Mouse (Mus musculus) forebrain, embryonic 15.5 days (tissue): ENCODE data around the gene Tbp. TPM values are rescaled to one million over a fixed set of nuclear protein-coding genes. Genes with fewer than 3 reads are reported as not detected.

ENCODE experiments used
- ATAC-seq: fragments of 200-750 bp; cut with Nextera tagmentation; replicated peaks from 2 replicates; pipeline ENCODE4 v1.8.0; 2017; ENCODE audit warnings: mild to moderate bottlenecking, moderate TSS enrichment, moderate library complexity
- H3K27ac ChIP-seq: fragments of 300-500 bp; sonication (generic); replicated peaks from 2 replicates; pipeline ENCODE4 v1.5.1; 2015; ENCODE audit warnings: mild to moderate bottlenecking, inconsistent platforms
- H3K27me3 ChIP-seq: fragments of 300-500 bp; sonication (generic); 2 replicates; pipeline ENCODE4 v1.6.1; 2015; ENCODE audit warnings: inconsistent platforms
- H3K36me3 ChIP-seq: fragments of 300-500 bp; sonication (generic); 2 replicates; pipeline ENCODE4 v1.6.1; 2015; ENCODE audit warnings: mild to moderate bottlenecking, inconsistent platforms
- H3K4me1 ChIP-seq: fragments of 300-500 bp; sonication (generic); 2 replicates; pipeline ENCODE4 v1.6.1; 2015; ENCODE audit warnings: inconsistent platforms
- H3K4me2 ChIP-seq: fragments of 300-500 bp; sonication (generic); replicated peaks from 2 replicates; pipeline ENCODE4 v1.6.1; 2015; ENCODE audit warnings: mild to moderate bottlenecking, inconsistent platforms
- H3K4me3 ChIP-seq: fragments of 300-500 bp; sonication (generic); 2 replicates; pipeline ENCODE4 v1.5.1; 2015; ENCODE audit warnings: mild to moderate bottlenecking, inconsistent platforms
- H3K9ac ChIP-seq: fragments of 300-500 bp; sonication (generic); replicated peaks from 2 replicates; pipeline ENCODE4 v1.6.1; 2015; ENCODE audit warnings: mild to moderate bottlenecking, inconsistent platforms
- H3K9me3 ChIP-seq: fragments of 300-500 bp; sonication (generic); 2 replicates; pipeline ENCODE4 v1.6.1; 2016; ENCODE audit warnings: inconsistent platforms
- WGBS: fragments of 180-500 bp; shearing (Covaris S2); methylation state at CpG from one replicate; pipeline ENCODE4 v1.1.7; 2015; ENCODE audit warnings: mixed read lengths; 5-methylcytosine and 5-hydroxymethylcytosine counted together
- polyA plus RNA-seq: library from polyadenylated mRNA; unstranded; fragments of >200 nt; fragmentation: Nextera tagmentation; extraction: Ambion mirVana; gene quantifications from 2 replicates; pipeline ENCODE4 v1.2.1, GENCODE M21; 2015

Gene Tbp
- polyA plus RNA-seq, 1 experiment from 2014 or later: 69.3 TPM

DNA sequence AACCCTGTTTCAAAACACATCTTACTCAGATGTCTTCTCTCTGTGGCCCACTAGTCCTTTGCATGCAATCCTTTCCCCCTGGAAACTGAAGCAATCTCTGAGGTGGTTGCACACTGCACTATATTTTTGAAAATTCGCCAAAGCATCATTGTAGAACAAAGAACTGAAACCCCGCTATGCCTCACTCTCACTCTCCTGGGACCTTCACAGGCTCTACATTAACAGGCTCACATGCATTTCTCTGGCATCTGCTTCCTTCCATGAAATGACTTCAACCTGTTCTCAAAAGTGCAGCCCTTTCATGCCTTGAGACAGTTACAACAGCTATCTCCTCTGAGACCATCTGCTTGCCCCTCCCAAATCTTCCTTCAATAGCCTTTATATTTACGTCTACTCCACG lies 46.8 kb downstream of the Tbp start:
- H3K4me2 ChIP-seq: no peak overlapping the region
- H3K9ac ChIP-seq: no peak overlapping the region
- no peaks in the 10 kb centered on the region for H3K9me3 ChIP-seq
- no peaks in the 10 kb centered on the region for H3K4me1 ChIP-seq
- no peaks in the 10 kb centered on the region for H3K27me3 ChIP-seq
- no peak overlapping the region for H3K27ac ChIP-seq
- 73% methylated on average over 4 of the region's 4 CpGs for whole genome bisulfite sequencing
- H3K36me3 ChIP-seq: no peaks in the 10 kb centered on the region
- ATAC-seq: no peak
- H3K4me3 ChIP-seq: no peak overlapping the region

DNA sequence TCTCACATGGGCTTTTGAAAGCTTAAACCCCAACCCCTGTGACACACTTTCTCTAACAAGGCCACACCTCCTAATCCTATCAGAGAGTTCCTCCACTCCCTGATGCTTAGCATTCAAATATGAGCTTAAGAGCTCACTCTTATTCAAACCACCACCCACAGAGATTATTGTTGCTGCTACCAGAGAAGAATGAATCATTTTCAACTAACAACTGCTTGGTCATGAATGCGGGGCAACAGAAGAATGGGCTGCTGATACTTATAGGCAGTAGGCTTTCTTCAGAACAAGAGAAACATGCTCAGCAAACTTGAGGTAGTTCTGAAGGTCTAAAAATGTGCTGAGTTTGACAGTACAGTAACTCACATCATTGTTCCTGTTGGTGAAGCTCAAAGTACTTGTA lies 50.0 kb downstream of the Tbp start:
- no peak for ATAC-seq
- no peak overlapping the region for H3K27ac ChIP-seq
- H3K4me2 ChIP-seq: no peak overlapping the region
- H3K4me3 ChIP-seq: no peak overlapping the region
- no peaks in the 10 kb centered on the region for H3K9me3 ChIP-seq
- no peaks in the 10 kb centered on the region for H3K36me3 ChIP-seq
- WGBS: 29% methylated on average over 1 of the region's 1 CpGs
- no peaks in the 10 kb centered on the region for H3K4me1 ChIP-seq
- H3K9ac ChIP-seq: no peak overlapping the region
- no peaks in the 10 kb centered on the region for H3K27me3 ChIP-seq

DNA sequence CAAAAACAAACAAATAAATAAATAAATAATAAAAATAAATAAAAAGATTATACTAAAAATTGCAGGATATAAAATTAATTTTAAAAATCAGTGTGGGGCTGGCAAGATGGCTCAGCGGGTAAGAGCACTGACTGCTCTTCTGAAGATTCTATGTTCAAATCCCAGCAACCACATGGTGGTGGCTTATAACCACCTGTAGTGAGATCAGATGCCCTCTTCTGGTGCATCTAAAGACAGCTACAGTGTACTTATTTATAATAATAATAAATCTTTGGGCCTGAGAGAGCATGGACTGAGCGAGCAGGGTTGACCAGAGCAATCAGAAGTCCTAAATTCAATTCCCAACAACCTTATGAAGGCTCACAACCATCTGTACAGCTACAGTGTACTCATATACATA lies 60.3 kb downstream of the Tbp start:
- ATAC-seq: no peak
- no peak overlapping the region for H3K27ac ChIP-seq
- H3K36me3 ChIP-seq: no peaks in the 10 kb centered on the region
- WGBS: 89% methylated on average over 2 of the region's 2 CpGs
- H3K4me1 ChIP-seq: peaks cover 8% of the 10 kb centered on the region
- H3K4me2 ChIP-seq: no peak overlapping the region
- no peaks in the 10 kb centered on the region for H3K27me3 ChIP-seq
- H3K9ac ChIP-seq: no peak overlapping the region
- no peaks in the 10 kb centered on the region for H3K9me3 ChIP-seq
- no peak overlapping the region for H3K4me3 ChIP-seq

DNA sequence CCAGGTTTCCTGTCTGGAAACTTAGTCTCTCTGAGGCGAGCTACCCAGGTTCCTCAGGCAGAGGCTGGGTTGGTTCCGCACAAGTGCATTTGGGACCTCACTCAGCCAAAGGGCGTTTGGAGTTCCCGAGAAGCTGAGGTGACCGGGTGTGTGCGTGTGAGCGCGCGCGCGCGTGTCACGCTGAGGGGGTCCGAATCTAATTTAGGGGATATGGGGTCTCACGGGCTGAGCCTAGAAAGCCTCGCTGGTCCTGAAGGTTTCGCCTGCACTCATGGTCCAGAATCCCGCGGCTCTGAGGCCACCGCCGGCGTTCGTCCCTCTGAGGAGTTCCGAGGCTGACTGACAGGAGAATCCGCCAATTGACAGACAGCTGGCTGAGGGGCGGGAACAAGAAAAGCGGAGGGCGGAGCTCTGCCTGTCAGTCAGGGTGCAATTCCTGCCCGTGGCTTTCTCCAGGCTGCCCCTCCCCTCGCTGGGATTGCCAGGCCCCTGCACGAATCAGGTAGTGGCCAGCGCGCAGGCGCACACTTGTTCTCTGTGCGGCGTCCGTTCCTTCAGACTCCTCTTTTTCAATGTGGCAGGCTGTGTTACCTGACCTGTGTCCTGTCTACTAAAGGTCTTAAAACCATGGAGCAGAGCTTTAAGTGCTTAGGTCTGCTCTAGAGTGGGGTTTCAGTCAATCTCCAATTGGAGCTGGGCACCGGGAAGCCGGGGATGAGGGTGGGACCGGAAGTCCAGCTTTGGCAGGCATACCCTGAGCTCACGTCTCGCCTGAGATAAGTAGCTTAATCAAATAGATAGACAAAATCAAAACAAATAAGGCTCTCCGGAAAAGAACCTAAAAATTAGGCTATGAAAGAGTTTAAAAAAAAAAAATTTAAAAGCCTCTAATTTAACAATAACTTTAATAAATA lies 64.6 kb downstream of the Tbp start, which contains the start of gene Prdm9:
Gene Prdm9 (minus strand): TSS at position 341 of the 914 bp plus-strand sequence.
- Histone ChIP-seq H3K4me1 (peaks cover 9% of the 10 kb centered on the region), H3K4me3 (peak within 1 kb of the TSS; percentile 61), H3K9me3 (no peaks in the 10 kb centered on the region), H3K9ac (peak within 1 kb of the TSS; percentile 77), H3K27me3 (no peaks in the 10 kb centered on the region), H3K4me2 (peak within 1 kb of the TSS; percentile 90), H3K27ac (peak within 1 kb of the TSS; percentile 96), H3K36me3 (no peaks in the 10 kb centered on the region)
- peak; percentile 99 for ATAC-seq
- WGBS: under 1% methylated on average over 43 of the region's 43 CpGs

DNA sequence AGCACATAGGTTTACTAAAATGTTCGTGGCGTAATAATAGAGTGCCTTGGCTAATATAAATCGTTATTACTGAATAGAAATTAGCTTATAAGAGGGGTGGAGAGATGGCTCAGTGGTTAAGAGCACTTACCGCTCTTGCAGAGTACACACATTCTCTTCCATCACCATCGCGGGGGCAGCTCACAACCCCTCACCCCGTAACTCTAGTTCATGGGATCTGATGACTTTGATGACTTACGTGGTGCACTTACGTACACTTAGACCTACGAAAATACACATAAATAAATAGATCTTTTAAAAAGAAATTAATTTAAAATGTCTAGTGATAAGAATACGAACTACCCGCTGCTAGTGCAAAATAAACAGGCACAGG lies 65.2 kb downstream of the Tbp start:
- peak overlapping the region; percentile 61 for H3K4me3 ChIP-seq
- peak overlapping the region; percentile 96 for H3K27ac ChIP-seq
- H3K27me3 ChIP-seq: no peaks in the 10 kb centered on the region
- WGBS: 46% methylated on average over 12 of the region's 12 CpGs
- peak overlapping the region; percentile 90 for H3K4me2 ChIP-seq
- H3K36me3 ChIP-seq: no peaks in the 10 kb centered on the region
- no peaks in the 10 kb centered on the region for H3K9me3 ChIP-seq
- peak; percentile 11; the same call in 1 of the 2 replicates for ATAC-seq
- H3K4me1 ChIP-seq: peaks cover 9% of the 10 kb centered on the region
- peak overlapping the region; percentile 77 for H3K9ac ChIP-seq

DNA sequence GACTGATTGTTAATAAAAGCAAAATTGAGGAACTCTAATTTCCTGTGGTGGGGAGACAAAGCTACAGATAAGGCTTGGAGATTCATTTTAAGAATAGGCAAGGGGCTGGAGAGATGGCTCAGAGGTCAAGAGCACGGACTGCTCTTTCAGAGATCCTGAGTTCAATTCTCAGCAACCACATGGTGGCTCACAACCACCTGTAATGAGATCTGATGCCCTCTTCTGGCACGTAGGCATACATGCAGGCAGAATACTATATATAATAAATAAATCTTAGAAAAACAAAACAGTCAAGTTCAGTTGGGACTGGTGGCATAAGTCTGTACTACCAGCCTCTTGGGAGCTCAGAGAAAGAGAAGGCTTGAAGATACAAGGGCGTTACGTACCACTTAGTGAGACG lies 67.2 kb downstream of the Tbp start:
- H3K9me3 ChIP-seq: no peaks in the 10 kb centered on the region
- no peak overlapping the region for H3K4me3 ChIP-seq
- ATAC-seq: no peak
- H3K4me2 ChIP-seq: no peak overlapping the region
- peaks cover 9% of the 10 kb centered on the region for H3K4me1 ChIP-seq
- no peak overlapping the region for H3K9ac ChIP-seq
- no peaks in the 10 kb centered on the region for H3K36me3 ChIP-seq
- 76% methylated on average over 5 of the region's 5 CpGs for WGBS
- no peak overlapping the region for H3K27ac ChIP-seq
- H3K27me3 ChIP-seq: no peaks in the 10 kb centered on the region

DNA sequence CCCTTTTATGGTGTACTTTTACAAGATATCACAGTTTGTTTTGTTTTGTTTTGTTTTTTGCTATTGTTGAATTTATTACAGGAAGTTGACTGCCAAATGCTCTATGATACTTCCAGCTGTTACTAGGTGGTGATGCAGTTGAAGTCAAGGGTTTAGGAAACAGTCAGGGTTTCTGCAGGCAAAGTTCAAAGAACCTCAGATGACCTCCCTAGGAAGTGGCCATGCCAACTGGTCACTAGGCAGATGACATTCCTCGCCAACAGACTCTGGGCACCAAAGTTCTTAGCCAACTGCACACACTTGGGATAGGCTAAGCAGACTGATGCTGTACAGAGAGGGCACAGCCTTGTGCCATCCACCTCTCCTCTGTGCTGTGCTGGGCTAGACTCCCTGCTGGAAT lies 75.4 kb downstream of the Tbp start:
- no peak for ATAC-seq
- no peak overlapping the region for H3K4me2 ChIP-seq
- no peak overlapping the region for H3K9ac ChIP-seq
- H3K9me3 ChIP-seq: no peaks in the 10 kb centered on the region
- H3K4me3 ChIP-seq: no peak overlapping the region
- H3K4me1 ChIP-seq: 0 out of 2 replicates have a peak, but pooled peaks cover 4% of the 10 kb centered on the region
- WGBS: 72% methylated on average over 1 of the region's 1 CpGs
- no peak overlapping the region for H3K27ac ChIP-seq
- no peaks in the 10 kb centered on the region for H3K36me3 ChIP-seq
- 0 out of 2 replicates have a peak, but pooled peaks cover 8% of the 10 kb centered on the region for H3K27me3 ChIP-seq

DNA sequence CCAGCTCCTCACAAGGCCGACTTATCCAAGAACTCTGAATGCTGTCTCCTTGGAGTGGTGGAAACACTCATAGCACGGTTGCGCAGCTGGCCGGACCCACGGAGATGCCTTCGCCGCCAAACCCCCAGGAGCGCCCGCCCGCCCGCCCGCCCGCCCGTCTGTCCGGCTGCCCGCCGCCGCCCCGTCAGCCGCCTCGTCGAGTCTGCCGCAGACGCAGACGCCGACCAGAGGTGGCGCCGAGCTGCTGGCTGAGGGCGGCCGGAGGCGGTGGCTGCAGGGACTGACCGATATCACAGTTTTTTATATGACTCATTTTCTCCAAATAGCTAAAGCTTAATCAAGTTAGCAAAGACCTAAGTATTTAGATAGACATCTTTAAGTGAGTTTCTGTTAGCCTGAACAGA lies 77.6 kb downstream of the Tbp start:
- Histone ChIP-seq H3K4me1 (0 out of 2 replicates have a peak, but pooled peaks cover 4% of the 10 kb centered on the region), H3K4me2 (peak overlapping the region; percentile 51), H3K27ac (no peak overlapping the region), H3K9me3 (no peaks in the 10 kb centered on the region), H3K36me3 (no peaks in the 10 kb centered on the region), H3K4me3 (peak overlapping the region; percentile 29), H3K9ac (0 out of 2 replicates have a peak overlapping the region, but pooled peaks have one; percentile 10), H3K27me3 (0 out of 2 replicates have a peak, but pooled peaks cover 8% of the 10 kb centered on the region)
- WGBS: 1% methylated on average over 32 of the region's 32 CpGs
- no peak for ATAC-seq

Other genes starting within 250 kb of the Tbp start
- 34.6 and 35.9 TPM in 2 replicates for gene Dll1, start 123.0 kb upstream of the Tbp start, polyA plus RNA-seq
- gene Fam120b, start 103.7 kb upstream of the Tbp start, polyA plus RNA-seq: 47.8 and 48.6 TPM in 2 replicates
- 238 and 248 TPM in 2 replicates for gene Psmb1, start 137 bp upstream of the Tbp start, polyA plus RNA-seq
- gene Pdcd2, start 27.4 kb downstream of the Tbp start, polyA plus RNA-seq: 60.0 and 64.7 TPM in 2 replicates
- gene Prdm9, start 64.5 kb downstream of the Tbp start, polyA plus RNA-seq: 1.4 and 2.2 TPM in 2 replicates
- 23.4 and 26.6 TPM in 2 replicates for gene Chd1, start 205.1 kb downstream of the Tbp start, polyA plus RNA-seq